Mouse (Mus musculus) olfactory bulb, adult 2 months (tissue): Measurements from ENCODE around the gene Tmem132d.

Source experiments
- CTCF ChIP-seq: fragments of 200-500 bp; IDR thresholded peaks from 2 replicates; pipeline ENCODE4 v1.5.1; 2012; ENCODE audit warnings: low read depth, mild to moderate bottlenecking, low read length, moderate library complexity; ENCODE audit not compliant: insufficient read depth
- POLR2A ChIP-seq: fragments of 200-500 bp; IDR thresholded peaks from 2 replicates; pipeline ENCODE4 v1.6.1; 2012; ENCODE audit warnings: mild to moderate bottlenecking, low read depth, low read length, moderate library complexity; ENCODE audit not compliant: insufficient read depth

GRCm38 (mm10) chr5:127962656-127963055 is 470.2 kb downstream of the Tmem132d start:
- TF ChIP-seq CTCF (no peak), POLR2A (no peak)
